Mouse (Mus musculus) kidney, adult 2 months (tissue): ENCODE data around the gene Mlxip.

Experiments used
- CTCF ChIP-seq: fragments of 200-500 bp; conservative IDR thresholded peaks from 2 replicates; pipeline ENCODE4 v1.5.1; 2011; ENCODE audit warnings: low read depth, mild to moderate bottlenecking, control low read depth, low read length, moderate library complexity, mixed read lengths; ENCODE audit not compliant: insufficient read depth, insufficient read length
- POLR2A ChIP-seq: fragments of 200-500 bp; IDR thresholded peaks from one replicate; pipeline ENCODE4 v1.6.1; 2011; ENCODE audit warnings: low read depth, low read length, control low read depth

- TF ChIP-seq POLR2A (no peak), CTCF (no peak)
These were observed 9.9 kb downstream of the Mlxip start for GRCm38 (mm10) chr5:123404480-123404879.
